Mouse (Mus musculus): ENCODE results near the gene Agpat2. TPM values are rescaled to one million over a fixed set of nuclear protein-coding genes. Genes with fewer than 3 reads are reported as not detected.

Gene Agpat2
- polyA plus RNA-seq, 1 experiment from 2014 or later, result 57.1 TPM

GRCm38 (mm10) chr2:26582203-26582602, 22.0 kb downstream of the Agpat2 start:
- Histone ChIP-seq H3K4me3 (replicated peaks; ENCODE audit: low read depth, low read length) (no peak overlapping the region), H3K27ac (no peak overlapping the region), H3K4me2 (ENCODE audit: low read length) (no peak overlapping the region), H3K9me3 (replicated peaks; ENCODE audit: low read length) (no peaks in the 10 kb centered on the region), H3K4me1 (replicated peaks; ENCODE audit: insufficient read depth, low read length) (0 out of 2 replicates have a peak, but pooled peaks cover 4% of the 10 kb centered on the region), H3K9ac (ENCODE audit: low read depth, low read length) (no peak overlapping the region), H3K27me3 (ENCODE audit: insufficient read depth, low read length) (no peaks in the 10 kb centered on the region), H3K36me3 (ENCODE audit: insufficient read depth, low read length) (no peaks in the 10 kb centered on the region)
- ATAC-seq (replicated peaks; ENCODE audit: low FRiP score, low read depth) (no peak), DNase-seq (ENCODE audit: low spot score) (no peak)
- WGBS, result 52% methylated on average over 2 of the region's 2 CpGs
- no peak for TF ChIP-seq CTCF (IDR thresholded peaks at IDR 0.05; ENCODE audit: low read depth)

DNA sequence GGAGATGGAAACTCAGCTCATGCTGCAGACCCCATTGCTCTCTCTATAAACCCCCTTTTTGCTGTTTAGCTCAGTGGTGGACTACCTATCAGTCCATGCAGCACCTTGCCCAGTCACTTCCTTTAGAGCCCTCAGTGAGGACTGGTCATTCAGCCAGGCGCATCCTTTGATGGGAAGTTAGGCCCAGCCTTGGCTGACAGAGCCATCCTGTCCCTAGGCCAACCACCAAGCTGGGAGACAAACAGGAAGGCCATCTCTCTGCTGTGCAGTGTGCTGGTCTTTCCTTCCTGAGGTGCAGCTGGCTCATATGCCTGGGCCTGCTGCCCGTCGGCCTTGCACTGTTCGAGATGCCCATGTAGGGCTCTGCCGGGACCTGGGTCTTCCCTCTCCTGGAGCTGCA, 23.5 kb downstream of the Agpat2 start:
- peak overlapping the region; percentile 85; the same call in 1 of the 2 replicates for H3K27ac ChIP-seq
- no peaks in the 10 kb centered on the region for H3K27me3 ChIP-seq (ENCODE audit: insufficient read depth, low read length)
- 86% methylated on average over 5 of the region's 5 CpGs for WGBS
- H3K36me3 ChIP-seq (ENCODE audit: insufficient read depth, low read length), result no peaks in the 10 kb centered on the region
- H3K9me3 ChIP-seq (replicated peaks; ENCODE audit: low read length), result no peaks in the 10 kb centered on the region
- DNase-seq (ENCODE audit: low spot score) (no peak), ATAC-seq (replicated peaks; ENCODE audit: low FRiP score, low read depth) (no peak)
- no peak overlapping the region for H3K4me2 ChIP-seq (ENCODE audit: low read length)
- H3K4me3 ChIP-seq (replicated peaks; ENCODE audit: low read depth, low read length), result no peak overlapping the region
- no peak for TF ChIP-seq CTCF (IDR thresholded peaks at IDR 0.05; ENCODE audit: low read depth)
- no peak overlapping the region for H3K9ac ChIP-seq (ENCODE audit: low read depth, low read length)
- H3K4me1 ChIP-seq (replicated peaks; ENCODE audit: insufficient read depth, low read length), result 0 out of 2 replicates have a peak, but pooled peaks cover 4% of the 10 kb centered on the region

GRCm38 (mm10) chr2:26579714-26580113, 24.5 kb downstream of the Agpat2 start, which contains the start of gene Egfl7:
Egfl7 (plus strand) TSS chr2:26580014.
- ATAC-seq (replicated peaks; ENCODE audit: low FRiP score, low read depth) (no peak), DNase-seq (ENCODE audit: low spot score) (no peak)
- Histone ChIP-seq H3K9me3 (replicated peaks; ENCODE audit: low read length) (no peaks in the 10 kb centered on the region), H3K4me1 (replicated peaks; ENCODE audit: insufficient read depth, low read length) (0 out of 2 replicates have a peak, but pooled peaks cover 4% of the 10 kb centered on the region), H3K4me3 (replicated peaks; ENCODE audit: low read depth, low read length) (no peak within 1 kb of the TSS), H3K9ac (ENCODE audit: low read depth, low read length) (no peak within 1 kb of the TSS), H3K27ac (peak within 1 kb of the TSS; percentile 85), H3K36me3 (ENCODE audit: insufficient read depth, low read length) (no peaks in the 10 kb centered on the region), H3K27me3 (ENCODE audit: insufficient read depth, low read length) (no peaks in the 10 kb centered on the region), H3K4me2 (ENCODE audit: low read length) (no peak within 1 kb of the TSS)
- TF ChIP-seq CTCF (IDR thresholded peaks at IDR 0.05; ENCODE audit: low read depth), result no peak
- WGBS, result 83% methylated on average over 1 of the region's 1 CpGs

- DNase-seq (ENCODE audit: low spot score), result peak; percentile 80
- no peaks in the 10 kb centered on the region for H3K9me3 ChIP-seq (replicated peaks; ENCODE audit: low read length)
- no peaks in the 10 kb centered on the region for H3K27me3 ChIP-seq (ENCODE audit: insufficient read depth, low read length)
- H3K27ac ChIP-seq, result peak overlapping the region; percentile 85
- 0 out of 2 replicates have a peak overlapping the region, but pooled peaks have one; percentile 13 for H3K4me2 ChIP-seq (ENCODE audit: low read length)
- no peak overlapping the region for H3K9ac ChIP-seq (ENCODE audit: low read depth, low read length)
- no peak for TF ChIP-seq CTCF (IDR thresholded peaks at IDR 0.05; ENCODE audit: low read depth)
- no peak for ATAC-seq (replicated peaks; ENCODE audit: low FRiP score, low read depth)
- H3K4me1 ChIP-seq (replicated peaks; ENCODE audit: insufficient read depth, low read length), result 0 out of 2 replicates have a peak, but pooled peaks cover 9% of the 10 kb centered on the region
- no peak overlapping the region for H3K4me3 ChIP-seq (replicated peaks; ENCODE audit: low read depth, low read length)
- WGBS, result 55% methylated on average over 6 of the region's 6 CpGs
- H3K36me3 ChIP-seq (ENCODE audit: insufficient read depth, low read length), result no peaks in the 10 kb centered on the region
These were observed 25.8 kb downstream of the Agpat2 start for GRCm38 (mm10) chr2:26578369-26578768.

GRCm38 (mm10) chr2:26576462-26576861, 27.8 kb downstream of the Agpat2 start:
- peak overlapping the region; percentile 83 for H3K27ac ChIP-seq
- ATAC-seq (replicated peaks; ENCODE audit: low FRiP score, low read depth), result no peak
- no peak overlapping the region for H3K4me3 ChIP-seq (replicated peaks; ENCODE audit: low read depth, low read length)
- H3K9me3 ChIP-seq (replicated peaks; ENCODE audit: low read length), result no peaks in the 10 kb centered on the region
- H3K27me3 ChIP-seq (ENCODE audit: insufficient read depth, low read length), result no peaks in the 10 kb centered on the region
- no peak overlapping the region for H3K4me2 ChIP-seq (ENCODE audit: low read length)
- no peak for TF ChIP-seq CTCF (IDR thresholded peaks at IDR 0.05; ENCODE audit: low read depth)
- 65% methylated on average over 4 of the region's 4 CpGs for WGBS
- H3K9ac ChIP-seq (ENCODE audit: low read depth, low read length), result no peak overlapping the region
- H3K4me1 ChIP-seq (replicated peaks; ENCODE audit: insufficient read depth, low read length), result peaks cover 18% of the 10 kb centered on the region
- DNase-seq (ENCODE audit: low spot score), result no peak
- no peaks in the 10 kb centered on the region for H3K36me3 ChIP-seq (ENCODE audit: insufficient read depth, low read length)

GRCm38 (mm10) chr2:26575865-26576264, 28.4 kb downstream of the Agpat2 start:
- ATAC-seq (replicated peaks; ENCODE audit: low FRiP score, low read depth), result 0 out of 2 replicates have a peak, but pooled peaks have one; percentile 26
- H3K36me3 ChIP-seq (ENCODE audit: insufficient read depth, low read length), result no peaks in the 10 kb centered on the region
- H3K4me1 ChIP-seq (replicated peaks; ENCODE audit: insufficient read depth, low read length), result peaks cover 19% of the 10 kb centered on the region
- no peaks in the 10 kb centered on the region for H3K27me3 ChIP-seq (ENCODE audit: insufficient read depth, low read length)
- DNase-seq (ENCODE audit: low spot score), result peak; percentile 60
- H3K9ac ChIP-seq (ENCODE audit: low read depth, low read length), result 0 out of 2 replicates have a peak overlapping the region, but pooled peaks have one; percentile 35
- H3K4me3 ChIP-seq (replicated peaks; ENCODE audit: low read depth, low read length), result no peak overlapping the region
- WGBS, result 59% methylated on average over 4 of the region's 4 CpGs
- H3K9me3 ChIP-seq (replicated peaks; ENCODE audit: low read length), result no peaks in the 10 kb centered on the region
- no peak overlapping the region for H3K4me2 ChIP-seq (ENCODE audit: low read length)
- H3K27ac ChIP-seq, result peak overlapping the region; percentile 83
- TF ChIP-seq CTCF (IDR thresholded peaks at IDR 0.05; ENCODE audit: low read depth), result no peak

DNA sequence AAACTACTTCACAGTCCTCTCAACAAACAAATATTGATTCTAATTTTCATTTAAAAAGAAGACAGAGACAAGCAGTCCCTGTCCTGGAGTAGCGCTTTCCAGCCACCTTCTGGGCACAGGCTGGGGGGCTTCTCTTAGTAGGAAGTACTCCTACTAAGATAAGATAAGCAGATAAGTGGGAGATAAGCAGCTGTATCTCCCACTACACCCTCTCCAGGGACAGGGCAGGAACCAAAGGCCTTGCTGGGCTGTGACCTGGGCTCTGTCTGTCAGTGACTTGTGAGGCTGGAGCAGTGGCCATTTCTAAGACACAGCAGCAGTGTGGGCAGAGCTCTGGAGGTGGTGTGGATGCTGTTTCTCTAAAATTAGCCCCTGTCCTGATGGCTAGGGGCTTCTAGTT, 28.8 kb downstream of the Agpat2 start:
- TF ChIP-seq CTCF (IDR thresholded peaks at IDR 0.05; ENCODE audit: low read depth), result no peak
- Histone ChIP-seq H3K4me2 (ENCODE audit: low read length) (no peak overlapping the region), H3K9me3 (replicated peaks; ENCODE audit: low read length) (no peaks in the 10 kb centered on the region), H3K36me3 (ENCODE audit: insufficient read depth, low read length) (no peaks in the 10 kb centered on the region), H3K4me3 (replicated peaks; ENCODE audit: low read depth, low read length) (no peak overlapping the region), H3K27me3 (ENCODE audit: insufficient read depth, low read length) (no peaks in the 10 kb centered on the region), H3K9ac (ENCODE audit: low read depth, low read length) (0 out of 2 replicates have a peak overlapping the region, but pooled peaks have one; percentile 35), H3K4me1 (replicated peaks; ENCODE audit: insufficient read depth, low read length) (peaks cover 22% of the 10 kb centered on the region), H3K27ac (peak overlapping the region; percentile 70)
- WGBS, result 89% methylated on average over 1 of the region's 1 CpGs
- DNase-seq (ENCODE audit: low spot score) (no peak), ATAC-seq (replicated peaks; ENCODE audit: low FRiP score, low read depth) (no peak)

All from kidney, postnatal 0 days (tissue).